Mouse (Mus musculus) liver, embryonic 11.5 days (tissue): ENCODE measurements around the gene Topaz1. TPM values are rescaled to one million over a fixed set of nuclear protein-coding genes. Genes with fewer than 3 reads are reported as not detected.
"Not testable (repeated sequence)": the region's sequence is repeated elsewhere in the genome, so short reads cannot be mapped to it uniquely, and the experiment has no call there.

Source experiments
- ATAC-seq: fragments of 200-750 bp; cut with Nextera tagmentation; replicated peaks from 2 replicates; pipeline ENCODE4 v1.8.0; 2017; ENCODE audit warnings: moderate number of reproducible peaks, mild to moderate bottlenecking, moderate TSS enrichment, moderate library complexity; ENCODE audit not compliant: low FRiP score
- DNase-seq: peaks from one replicate; pipeline ENCODE4 v3.0.0-alpha.2; 2017; ENCODE audit warnings: low spot score
- H3K27ac ChIP-seq: fragments of 300-500 bp; sonication (generic); 2 replicates; pipeline ENCODE4 v1.5.1; 2014; ENCODE audit warnings: mild to moderate bottlenecking, low read depth, low read length, control low read depth
- H3K27me3 ChIP-seq: fragments of 300-500 bp; sonication (generic); replicated peaks from 2 replicates; pipeline ENCODE4 v1.6.1; 2014; ENCODE audit warnings: low read length, mixed read lengths; ENCODE audit not compliant: control insufficient read depth, insufficient read depth
- H3K36me3 ChIP-seq: fragments of 300-500 bp; sonication (generic); 2 replicates; pipeline ENCODE4 v1.6.1; 2014; ENCODE audit warnings: mild to moderate bottlenecking, low read length, moderate library complexity, mixed read lengths; ENCODE audit not compliant: control insufficient read depth, insufficient read depth
- H3K4me1 ChIP-seq: fragments of 300-500 bp; sonication (generic); replicated peaks from 2 replicates; pipeline ENCODE4 v1.6.1; 2014; ENCODE audit warnings: low read length, mixed read lengths; ENCODE audit not compliant: control insufficient read depth, insufficient read depth
- H3K4me2 ChIP-seq: fragments of 300-500 bp; sonication (generic); 2 replicates; pipeline ENCODE4 v1.6.1; 2014; ENCODE audit warnings: mild to moderate bottlenecking, control low read depth, moderate library complexity
- H3K4me3 ChIP-seq: fragments of 300-500 bp; sonication (generic); 2 replicates; pipeline ENCODE4 v1.5.1; 2014; ENCODE audit warnings: low read depth, low read length, control low read depth
- H3K9ac ChIP-seq: fragments of 300-500 bp; sonication (generic); 2 replicates; pipeline ENCODE4 v1.6.1; 2014; ENCODE audit warnings: low read depth, low read length, control low read depth
- H3K9me3 ChIP-seq: fragments of 300-500 bp; sonication (generic); 2 replicates; pipeline ENCODE4 v1.6.1; 2016; ENCODE audit warnings: low read length, inconsistent platforms, mixed read lengths; ENCODE audit not compliant: control insufficient read depth
- WGBS: fragments of 180-500 bp; shearing (Covaris S2); extraction: QIAGEN DNeasy Blood & Tissue Kit; methylation state at CpG from one replicate; pipeline ENCODE4 v1.1.7; 2014; 5-methylcytosine and 5-hydroxymethylcytosine counted together
- polyA plus RNA-seq: library from polyadenylated mRNA; unstranded; fragments of >200 nt; fragmentation: Nextera tagmentation; extraction: Ambion mirVana; gene quantifications from 2 replicates; pipeline ENCODE4 v1.2.1, GENCODE M21; 2014

Topaz1 gene
- polyA plus RNA-seq, 1 experiment from 2014 or later: not detected

DNA sequence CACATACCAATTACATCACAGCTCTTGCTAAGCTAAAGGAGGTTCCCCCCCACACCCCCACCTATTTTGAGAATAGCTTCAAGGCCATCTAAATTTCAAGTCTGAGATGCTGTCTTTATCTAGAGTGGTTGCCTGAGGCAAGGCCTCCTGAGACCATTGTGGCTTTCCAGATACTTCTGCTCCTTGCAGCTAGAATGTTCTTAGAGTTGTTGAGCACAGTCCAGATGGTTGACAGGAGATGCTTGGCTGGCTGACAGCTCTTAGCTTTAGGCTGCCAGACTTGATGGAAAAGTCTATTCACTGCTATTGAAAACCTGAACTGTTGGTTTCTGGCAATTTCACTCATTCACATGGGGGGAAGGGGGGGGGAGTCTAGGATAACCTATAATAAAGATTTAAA lies 99.0 kb downstream of the Topaz1 start:
- no peak overlapping the region for H3K27ac ChIP-seq
- H3K9ac ChIP-seq: no peak overlapping the region
- H3K4me2 ChIP-seq: no peak overlapping the region
- no peak for DNase-seq
- peaks cover 19% of the 10 kb centered on the region for H3K36me3 ChIP-seq
- no peak for ATAC-seq
- no peaks in the 10 kb centered on the region for H3K27me3 ChIP-seq
- H3K9me3 ChIP-seq: peaks cover 4% of the 10 kb centered on the region; the same call in 1 of the 2 replicates
- no peaks in the 10 kb centered on the region for H3K4me1 ChIP-seq
- no peak overlapping the region for H3K4me3 ChIP-seq

DNA sequence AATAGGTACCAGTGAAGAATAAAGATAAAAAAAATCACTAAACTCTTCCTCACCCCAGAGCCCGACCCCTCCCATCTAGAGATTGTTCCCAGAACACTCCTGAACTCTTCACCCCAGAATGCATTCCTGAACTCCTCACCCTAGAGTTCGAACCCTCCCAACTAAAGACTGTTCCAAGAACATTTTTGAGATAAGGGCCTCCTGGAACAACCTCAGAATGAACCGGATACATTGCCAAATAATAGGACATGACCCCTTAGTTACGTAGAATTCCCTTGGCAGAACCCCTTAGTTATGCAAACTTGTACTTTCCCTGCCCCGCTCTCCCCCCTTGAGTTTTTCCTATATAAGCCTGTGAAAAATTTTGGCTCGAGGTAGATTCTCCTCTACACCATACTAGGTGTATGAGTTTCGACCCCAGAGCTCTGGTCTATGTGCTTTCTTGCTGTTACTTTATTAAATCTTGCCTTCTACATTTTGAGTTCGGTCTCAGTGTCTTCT lies 100.7 kb downstream of the Topaz1 start:
- H3K4me1 ChIP-seq, H3K27ac ChIP-seq, H3K4me3 ChIP-seq, H3K27me3 ChIP-seq, H3K4me2 ChIP-seq, DNase-seq, H3K9ac ChIP-seq, ATAC-seq: not testable (repeated sequence)
- H3K36me3 ChIP-seq: peaks cover 36% of the 10 kb centered on the region
- WGBS: 85% methylated on average over 7 of the region's 8 CpGs
- peaks cover 10% of the 10 kb centered on the region for H3K9me3 ChIP-seq

Other genes with a start within 250 kb of the Topaz1 start
- 2.8 and 4.8 TPM in 2 replicates for gene Tcaim, start 58.2 kb downstream of the Topaz1 start, polyA plus RNA-seq
- gene Gm35549, start 96.7 kb downstream of the Topaz1 start, polyA plus RNA-seq: not detected in 2 replicates
- 43.5 and 50.2 TPM in 2 replicates for gene Zfp445, start 118.7 kb downstream of the Topaz1 start, polyA plus RNA-seq
- 1.1 and 2.0 TPM in 2 replicates for gene Zkscan7, start 138.3 kb downstream of the Topaz1 start, polyA plus RNA-seq
- 11.1 and 11.6 TPM in 2 replicates for gene Zfp105, start 175.7 kb downstream of the Topaz1 start, polyA plus RNA-seq
- gene 1110059G10Rik, start 203.7 kb downstream of the Topaz1 start, polyA plus RNA-seq: 31.9 and 32.5 TPM in 2 replicates
- 63.2 and 67.3 TPM in 2 replicates for gene Kif15, start 203.7 kb downstream of the Topaz1 start, polyA plus RNA-seq